Mouse (Mus musculus) spleen, postnatal 10 days (tissue): ENCODE data around the gene Krr1.

Experiments
- DNase-seq, 2 experiments: peaks; one replicate each; pipeline ENCODE4 v3.0.0; 2021 to 2022; ENCODE audit warnings: low spot score in 2 of 2

The Krr1 gene

GRCm38 (mm10) chr10:111972542-111973361 lies at the start of gene Krr1:
Gene Krr1, plus strand, starts transcription at chr10:111972664.
- peak; percentile 70 to 86 for DNase-seq

GRCm38 (mm10) chr10:111923503-111924135 lies 48.8 kb upstream of the Krr1 start:
- no peak for DNase-seq

- no peak for DNase-seq
Measured at GRCm38 (mm10) chr10:111924141-111924540, 48.3 kb upstream of the Krr1 start.

GRCm38 (mm10) chr10:111924716-111925488 lies 47.6 kb upstream of the Krr1 start:
- no peak for DNase-seq

GRCm38 (mm10) chr10:111925489-111925860 lies 47.0 kb upstream of the Krr1 start:
- peak; percentile 80 to 90 for DNase-seq

GRCm38 (mm10) chr10:111932621-111933345 lies 39.7 kb upstream of the Krr1 start:
- no peak for DNase-seq

- DNase-seq, result no peak
Measured at GRCm38 (mm10) chr10:111935207-111935606, 37.3 kb upstream of the Krr1 start.

GRCm38 (mm10) chr10:111936021-111936420 lies 36.4 kb upstream of the Krr1 start:
- no peak for DNase-seq

- no peak for DNase-seq
Measured at GRCm38 (mm10) chr10:111936491-111937145, 35.8 kb upstream of the Krr1 start.

- DNase-seq, result no peak
Measured at GRCm38 (mm10) chr10:111937146-111937534, 35.3 kb upstream of the Krr1 start.

GRCm38 (mm10) chr10:111943026-111943425 lies 29.4 kb upstream of the Krr1 start:
- no peak for DNase-seq

GRCm38 (mm10) chr10:111945563-111945962 lies 26.9 kb upstream of the Krr1 start:
- no peak for DNase-seq

GRCm38 (mm10) chr10:111948041-111948440 lies 24.4 kb upstream of the Krr1 start:
- no peak for DNase-seq

GRCm38 (mm10) chr10:111949008-111949407 lies 23.5 kb upstream of the Krr1 start:
- DNase-seq, result no peak

- no peak for DNase-seq
Measured at GRCm38 (mm10) chr10:111955836-111956235, 16.6 kb upstream of the Krr1 start.

GRCm38 (mm10) chr10:111957271-111958045 lies 15.0 kb upstream of the Krr1 start:
- peak; percentile 21 to 63 for DNase-seq

- DNase-seq, result no peak
Measured at GRCm38 (mm10) chr10:111958046-111958421, 14.4 kb upstream of the Krr1 start.

GRCm38 (mm10) chr10:111959353-111959752 lies 13.1 kb upstream of the Krr1 start:
- DNase-seq, result no peak

GRCm38 (mm10) chr10:111960459-111960858 lies 12.0 kb upstream of the Krr1 start:
- no peak for DNase-seq

- no peak for DNase-seq
Measured at GRCm38 (mm10) chr10:111966394-111966793, 6.1 kb upstream of the Krr1 start.

GRCm38 (mm10) chr10:111971929-111972328 lies 535 bp upstream of the Krr1 start:
- no peak for DNase-seq
